Mouse (Mus musculus) liver, embryonic 11.5 days (tissue): ENCODE measurements around the gene Pcnx3. TPM values are rescaled to one million over a fixed set of nuclear protein-coding genes. Genes with fewer than 3 reads are reported as not detected.

Source experiments
- ATAC-seq: fragments of 200-750 bp; cut with Nextera tagmentation; replicated peaks from 2 replicates; pipeline ENCODE4 v1.8.0; 2017; ENCODE audit warnings: moderate number of reproducible peaks, mild to moderate bottlenecking, moderate TSS enrichment, moderate library complexity; ENCODE audit not compliant: low FRiP score
- DNase-seq: peaks from one replicate; pipeline ENCODE4 v3.0.0-alpha.2; 2017; ENCODE audit warnings: low spot score
- H3K27ac ChIP-seq: fragments of 300-500 bp; sonication (generic); 2 replicates; pipeline ENCODE4 v1.5.1; 2014; ENCODE audit warnings: mild to moderate bottlenecking, low read depth, low read length, control low read depth
- H3K27me3 ChIP-seq: fragments of 300-500 bp; sonication (generic); replicated peaks from 2 replicates; pipeline ENCODE4 v1.6.1; 2014; ENCODE audit warnings: low read length, mixed read lengths; ENCODE audit not compliant: control insufficient read depth, insufficient read depth
- H3K36me3 ChIP-seq: fragments of 300-500 bp; sonication (generic); 2 replicates; pipeline ENCODE4 v1.6.1; 2014; ENCODE audit warnings: mild to moderate bottlenecking, low read length, moderate library complexity, mixed read lengths; ENCODE audit not compliant: control insufficient read depth, insufficient read depth
- H3K4me1 ChIP-seq: fragments of 300-500 bp; sonication (generic); replicated peaks from 2 replicates; pipeline ENCODE4 v1.6.1; 2014; ENCODE audit warnings: low read length, mixed read lengths; ENCODE audit not compliant: control insufficient read depth, insufficient read depth
- H3K4me2 ChIP-seq: fragments of 300-500 bp; sonication (generic); 2 replicates; pipeline ENCODE4 v1.6.1; 2014; ENCODE audit warnings: mild to moderate bottlenecking, control low read depth, moderate library complexity
- H3K4me3 ChIP-seq: fragments of 300-500 bp; sonication (generic); 2 replicates; pipeline ENCODE4 v1.5.1; 2014; ENCODE audit warnings: low read depth, low read length, control low read depth
- H3K9ac ChIP-seq: fragments of 300-500 bp; sonication (generic); 2 replicates; pipeline ENCODE4 v1.6.1; 2014; ENCODE audit warnings: low read depth, low read length, control low read depth
- H3K9me3 ChIP-seq: fragments of 300-500 bp; sonication (generic); 2 replicates; pipeline ENCODE4 v1.6.1; 2016; ENCODE audit warnings: low read length, inconsistent platforms, mixed read lengths; ENCODE audit not compliant: control insufficient read depth
- WGBS: fragments of 180-500 bp; shearing (Covaris S2); extraction: QIAGEN DNeasy Blood & Tissue Kit; methylation state at CpG from one replicate; pipeline ENCODE4 v1.1.7; 2014; 5-methylcytosine and 5-hydroxymethylcytosine counted together
- polyA plus RNA-seq: library from polyadenylated mRNA; unstranded; fragments of >200 nt; fragmentation: Nextera tagmentation; extraction: Ambion mirVana; gene quantifications from 2 replicates; pipeline ENCODE4 v1.2.1, GENCODE M21; 2014

The Pcnx3 gene
- polyA plus RNA-seq, 1 experiment from 2014 or later, result 25.0 TPM

DNA sequence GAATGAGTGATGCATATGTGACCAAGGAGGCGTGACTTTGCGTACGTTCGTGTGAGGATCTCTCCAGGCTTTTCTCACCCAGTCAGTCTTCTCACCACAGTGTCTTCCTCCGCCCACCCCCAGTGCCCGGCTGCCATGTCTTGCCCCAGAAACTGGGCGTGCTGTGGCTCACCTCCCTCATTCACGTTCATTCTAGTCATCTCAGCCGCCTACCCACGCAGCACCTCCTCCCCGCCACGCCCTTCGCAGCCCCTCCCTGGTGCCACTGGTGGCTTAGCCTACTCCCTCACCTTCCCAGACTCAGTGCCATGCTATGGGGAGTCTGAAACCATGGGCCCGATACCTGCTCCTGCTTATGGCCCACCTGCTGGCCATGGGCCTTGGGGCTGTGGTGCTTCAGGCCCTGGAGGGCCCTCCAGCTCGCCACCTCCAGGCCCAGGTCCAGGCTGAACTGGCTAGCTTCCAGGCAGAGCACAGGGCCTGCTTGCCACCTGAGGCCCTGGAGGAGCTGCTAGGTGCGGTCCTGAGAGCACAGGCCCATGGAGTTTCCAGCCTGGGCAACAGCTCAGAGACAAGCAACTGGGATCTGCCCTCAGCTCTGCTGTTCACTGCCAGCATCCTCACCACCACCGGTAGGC, 15.6 kb upstream of the Pcnx3 start, which contains the start of gene Kcnk7:
Kcnk7 (plus strand) TSS at position 205 of the 638 bp plus-strand sequence.
- H3K27me3 ChIP-seq, result no peaks in the 10 kb centered on the region
- H3K9me3 ChIP-seq, result no peaks in the 10 kb centered on the region
- peaks cover 50% of the 10 kb centered on the region for H3K36me3 ChIP-seq
- peaks cover 16% of the 10 kb centered on the region for H3K4me1 ChIP-seq
- 64% methylated on average over 17 of the region's 17 CpGs for WGBS
- peak within 1 kb of the TSS; percentile 40; the same call in 1 of the 2 replicates for H3K27ac ChIP-seq
- peak within 1 kb of the TSS; percentile 8; the same call in 1 of the 2 replicates for H3K4me2 ChIP-seq
- 0 out of 2 replicates have a peak within 1 kb of the TSS, but pooled peaks have one; percentile 28 for H3K9ac ChIP-seq
- no peak within 1 kb of the TSS for H3K4me3 ChIP-seq
- DNase-seq (no peak), ATAC-seq (peak; percentile 40)

DNA sequence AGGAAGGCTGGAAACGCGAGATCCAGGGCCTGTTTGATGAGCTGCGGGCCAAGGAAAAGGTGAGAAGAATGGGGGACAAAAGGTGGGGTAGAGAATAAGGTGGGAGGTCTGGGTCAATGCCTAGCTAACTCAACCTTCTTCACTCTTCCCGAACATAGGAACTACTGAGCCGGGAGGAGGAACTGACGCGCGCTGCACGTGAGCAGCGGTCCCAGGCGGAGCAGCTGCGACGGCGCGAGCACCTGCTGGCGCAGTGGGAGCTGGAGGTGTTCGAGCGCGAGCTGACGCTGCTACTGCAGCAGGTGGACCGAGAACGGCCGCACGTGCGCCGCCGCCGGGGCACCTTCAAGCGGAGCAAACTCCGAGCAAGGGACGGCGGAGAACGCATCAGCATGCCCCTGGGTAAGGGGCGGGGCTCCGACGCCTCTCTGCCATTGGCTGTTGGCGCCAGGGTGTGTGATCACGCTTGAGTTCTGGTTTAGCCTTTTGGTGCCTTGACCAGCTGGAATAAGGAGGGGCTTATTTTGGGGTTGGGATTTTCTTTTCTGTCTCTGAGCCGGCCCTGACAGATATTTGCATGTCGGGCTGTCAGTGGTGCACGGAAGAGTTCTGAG, 7.2 kb upstream of the Pcnx3 start:
- ATAC-seq, result no peak
- 52% methylated on average over 41 of the region's 41 CpGs for WGBS
- no peaks in the 10 kb centered on the region for H3K27me3 ChIP-seq
- peaks cover 44% of the 10 kb centered on the region for H3K36me3 ChIP-seq
- no peak overlapping the region for H3K9ac ChIP-seq
- no peak overlapping the region for H3K27ac ChIP-seq
- peaks cover 21% of the 10 kb centered on the region for H3K4me1 ChIP-seq
- no peak overlapping the region for H3K4me3 ChIP-seq
- DNase-seq, result no peak
- no peaks in the 10 kb centered on the region for H3K9me3 ChIP-seq
- 0 out of 2 replicates have a peak overlapping the region, but pooled peaks have one; percentile 26 for H3K4me2 ChIP-seq

DNA sequence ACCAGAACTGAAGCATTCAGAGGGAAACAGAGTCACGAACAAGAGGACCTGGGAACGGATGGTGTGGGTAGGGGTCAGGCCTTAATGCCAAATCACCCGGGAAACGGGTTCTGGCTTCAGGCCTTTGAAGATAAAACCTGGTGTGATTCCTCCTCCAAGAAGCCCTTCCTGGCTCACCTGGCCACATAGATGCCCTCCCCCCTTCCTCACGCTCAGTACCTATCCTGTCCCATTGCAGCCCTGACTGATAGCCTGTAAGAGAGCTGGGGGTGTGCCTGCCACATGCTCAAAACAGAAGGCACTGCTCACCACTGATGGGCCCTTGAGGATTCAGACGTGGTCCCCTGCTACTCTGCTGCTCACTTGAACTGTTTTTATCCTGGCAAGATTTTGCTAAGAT, 5.1 kb upstream of the Pcnx3 start:
- Histone ChIP-seq H3K36me3 (peaks cover 35% of the 10 kb centered on the region), H3K4me2 (no peak overlapping the region), H3K9ac (no peak overlapping the region), H3K4me3 (no peak overlapping the region), H3K9me3 (no peaks in the 10 kb centered on the region), H3K27ac (no peak overlapping the region), H3K27me3 (no peaks in the 10 kb centered on the region), H3K4me1 (peaks cover 30% of the 10 kb centered on the region)
- no peak for ATAC-seq
- DNase-seq, result no peak
- 91% methylated on average over 6 of the region's 6 CpGs for WGBS

DNA sequence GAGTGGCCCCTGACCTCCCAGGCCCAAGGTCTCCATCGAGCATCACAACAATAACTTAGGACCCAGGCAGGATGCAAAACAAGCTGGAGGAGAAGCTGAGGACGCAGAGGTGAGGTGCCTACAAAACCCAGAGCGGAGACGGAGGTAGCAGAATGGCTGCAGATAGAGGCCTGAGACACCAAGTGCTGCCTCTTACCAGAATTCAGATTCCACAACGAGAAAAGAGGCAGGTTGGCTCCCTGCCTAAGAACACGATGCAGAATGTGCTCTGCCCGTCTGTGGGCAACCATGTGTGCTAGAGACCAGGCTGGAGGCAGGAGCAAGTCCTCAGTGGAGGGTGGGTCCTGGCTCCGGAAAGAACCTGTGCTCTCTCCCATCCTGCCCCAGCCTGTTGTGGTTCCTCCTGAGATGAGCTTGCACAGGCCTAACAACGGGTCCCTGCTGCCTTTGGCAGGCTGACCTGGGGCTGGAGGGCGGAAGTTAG, 4.2 kb upstream of the Pcnx3 start:
- Histone ChIP-seq H3K4me3 (peak overlapping the region; percentile 96), H3K4me2 (peak overlapping the region; percentile 99), H3K27me3 (no peaks in the 10 kb centered on the region), H3K4me1 (peaks cover 32% of the 10 kb centered on the region), H3K9me3 (no peaks in the 10 kb centered on the region), H3K9ac (peak overlapping the region; percentile 91; the same call in 1 of the 2 replicates), H3K36me3 (peaks cover 29% of the 10 kb centered on the region), H3K27ac (peak overlapping the region; percentile 28)
- ATAC-seq (no peak), DNase-seq (no peak)
- whole genome bisulfite sequencing, result 68% methylated on average over 10 of the region's 10 CpGs

DNA sequence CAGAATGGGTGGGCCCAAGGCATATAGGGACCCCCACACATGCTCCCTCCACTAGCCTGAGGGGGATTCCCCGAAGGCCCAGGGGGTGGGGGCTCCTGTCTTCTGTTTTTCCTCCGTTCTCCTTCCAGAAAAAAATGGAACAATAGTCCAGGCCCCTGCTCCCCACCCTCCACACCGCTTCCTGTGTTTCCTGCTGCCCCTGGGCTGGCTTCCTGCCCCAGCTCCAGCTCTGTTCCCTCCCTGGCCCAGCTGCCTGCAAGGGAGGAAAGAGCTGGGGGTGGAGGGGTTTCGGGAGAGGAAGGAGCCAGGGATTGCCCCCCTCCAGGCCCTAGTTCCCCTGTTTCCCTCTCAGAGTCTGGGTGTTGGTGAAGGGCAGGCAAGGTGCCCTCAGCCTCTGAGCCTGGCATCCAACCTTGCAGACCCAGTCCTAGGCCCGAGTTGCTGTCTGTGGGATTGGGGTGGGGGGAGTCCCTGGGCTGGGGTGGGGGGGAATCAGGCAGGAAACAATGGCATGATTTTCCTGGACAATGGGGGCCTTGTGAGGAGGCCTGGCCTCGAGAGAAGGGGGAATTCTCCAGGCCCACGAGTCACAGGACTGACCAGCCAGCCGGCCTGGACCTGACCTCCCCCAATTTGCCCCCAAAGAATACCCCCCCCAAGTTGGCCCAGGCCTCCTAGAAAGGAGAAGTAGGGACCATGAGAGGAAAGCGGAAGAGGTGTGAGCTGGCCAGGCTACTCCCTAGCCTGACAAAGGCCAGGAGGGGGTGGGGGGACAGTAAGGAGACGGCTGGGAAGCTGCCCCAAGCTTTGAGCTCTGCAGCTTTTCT, 3.6 kb upstream of the Pcnx3 start:
- no peak for ATAC-seq
- H3K4me3 ChIP-seq, result peak overlapping the region; percentile 96
- DNase-seq, result no peak
- WGBS, result 48% methylated on average over 10 of the region's 10 CpGs
- peak overlapping the region; percentile 99 for H3K4me2 ChIP-seq
- peak overlapping the region; percentile 28 for H3K27ac ChIP-seq
- peaks cover 24% of the 10 kb centered on the region for H3K36me3 ChIP-seq
- no peaks in the 10 kb centered on the region for H3K9me3 ChIP-seq
- H3K4me1 ChIP-seq, result peaks cover 39% of the 10 kb centered on the region
- H3K9ac ChIP-seq, result peak overlapping the region; percentile 91; the same call in 1 of the 2 replicates
- no peaks in the 10 kb centered on the region for H3K27me3 ChIP-seq

DNA sequence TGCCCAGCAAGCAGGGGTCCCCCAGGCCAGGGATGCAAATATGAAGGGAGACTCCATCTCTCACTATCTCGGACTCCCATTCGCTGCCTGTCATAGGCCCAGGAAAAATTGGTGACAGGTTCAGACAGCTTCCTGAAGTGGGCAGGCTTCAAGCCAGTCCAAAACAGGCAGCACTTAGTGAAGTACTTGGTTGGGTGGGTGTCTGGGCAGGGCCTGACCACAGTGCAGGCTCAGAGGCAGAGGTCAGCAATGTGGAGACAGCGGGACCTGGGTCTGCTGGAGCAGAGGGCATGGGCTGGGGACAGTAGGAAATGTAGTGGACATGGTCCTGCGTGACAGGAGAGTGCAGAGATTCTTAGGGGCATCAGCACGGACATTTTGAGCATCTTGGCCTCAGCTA, 2.9 kb upstream of the Pcnx3 start:
- H3K27ac ChIP-seq, result peak overlapping the region; percentile 28; the same call in 1 of the 2 replicates
- 59% methylated on average over 5 of the region's 5 CpGs for WGBS
- no peak for ATAC-seq
- H3K9ac ChIP-seq, result peak overlapping the region; percentile 91
- H3K9me3 ChIP-seq, result no peaks in the 10 kb centered on the region
- H3K4me2 ChIP-seq, result peak overlapping the region; percentile 99
- peaks cover 20% of the 10 kb centered on the region for H3K36me3 ChIP-seq
- DNase-seq, result no peak
- peaks cover 44% of the 10 kb centered on the region for H3K4me1 ChIP-seq
- H3K27me3 ChIP-seq, result no peaks in the 10 kb centered on the region
- H3K4me3 ChIP-seq, result peak overlapping the region; percentile 96

DNA sequence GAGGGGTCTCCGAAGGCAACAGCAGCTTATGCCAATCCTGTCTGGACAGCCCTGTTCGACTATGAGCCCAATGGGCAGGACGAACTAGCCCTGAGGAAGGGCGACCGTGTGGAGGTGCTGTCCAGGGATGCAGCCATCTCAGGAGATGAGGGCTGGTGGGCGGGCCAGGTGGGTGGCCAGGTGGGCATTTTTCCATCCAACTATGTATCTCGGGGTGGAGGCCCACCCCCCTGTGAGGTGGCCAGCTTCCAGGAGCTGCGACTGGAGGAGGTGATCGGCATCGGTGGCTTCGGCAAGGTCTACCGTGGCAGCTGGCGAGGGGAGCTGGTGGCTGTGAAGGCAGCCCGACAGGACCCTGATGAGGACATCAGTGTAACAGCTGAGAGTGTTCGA, 1.6 kb upstream of the Pcnx3 start:
- peak overlapping the region; percentile 96 for H3K4me3 ChIP-seq
- peak overlapping the region; percentile 91 for H3K9ac ChIP-seq
- H3K9me3 ChIP-seq, result no peaks in the 10 kb centered on the region
- H3K36me3 ChIP-seq, result peaks cover 28% of the 10 kb centered on the region
- peak overlapping the region; percentile 99 for H3K4me2 ChIP-seq
- 56% methylated on average over 15 of the region's 15 CpGs for WGBS
- peak overlapping the region; percentile 87 for H3K27ac ChIP-seq
- ATAC-seq (no peak), DNase-seq (no peak)
- no peaks in the 10 kb centered on the region for H3K27me3 ChIP-seq
- H3K4me1 ChIP-seq, result peaks cover 40% of the 10 kb centered on the region

DNA sequence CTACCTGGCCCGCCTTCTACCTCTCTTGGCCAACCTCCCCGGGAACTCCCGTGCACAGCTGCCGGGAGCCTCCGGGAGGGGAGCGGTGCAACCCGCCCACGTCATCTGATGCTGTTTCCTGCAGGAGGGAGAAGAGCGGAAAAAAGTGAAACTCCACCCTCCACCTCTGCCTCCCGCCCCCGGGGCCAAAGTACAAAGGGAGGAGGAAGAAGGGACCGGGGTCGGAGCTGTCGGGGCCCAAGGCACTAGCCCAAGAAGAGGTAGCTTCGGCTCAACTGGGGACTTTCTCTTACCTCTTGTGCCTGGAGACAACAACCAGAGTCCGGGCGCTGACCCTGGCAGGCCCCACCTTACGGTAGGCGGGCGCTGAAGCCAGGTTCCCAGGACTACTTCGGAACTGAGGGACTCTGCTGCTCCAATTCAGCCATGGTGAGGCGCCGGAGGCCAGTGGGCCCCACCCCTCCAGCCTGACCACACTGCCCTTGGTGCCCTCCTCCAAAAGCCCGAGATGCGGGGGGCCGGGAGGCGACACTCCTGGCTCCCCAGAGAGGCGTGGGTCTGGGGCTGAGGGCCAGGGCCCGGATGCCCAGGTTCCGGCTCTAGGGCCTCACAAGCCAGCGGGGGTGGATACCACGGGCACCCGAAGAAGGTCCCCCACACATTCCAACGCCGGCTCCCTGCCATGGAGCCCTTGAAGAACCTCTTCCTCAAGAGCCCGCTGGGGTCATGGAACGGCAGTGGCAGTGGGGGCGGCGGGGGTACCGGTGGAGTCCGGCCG, 1.0 kb upstream of the Pcnx3 start:
- DNase-seq (peak; percentile 91), ATAC-seq (peak; percentile 73)
- Histone ChIP-seq H3K4me3 (peak overlapping the region; percentile 96), H3K9me3 (no peaks in the 10 kb centered on the region), H3K36me3 (peaks cover 27% of the 10 kb centered on the region), H3K4me2 (peak overlapping the region; percentile 99), H3K9ac (peak overlapping the region; percentile 91), H3K27ac (peak overlapping the region; percentile 87), H3K4me1 (peaks cover 40% of the 10 kb centered on the region), H3K27me3 (no peaks in the 10 kb centered on the region)
- WGBS, result 6% methylated on average over 42 of the region's 42 CpGs
